ENCODE assay signal across 8 mouse cellular contexts in genomic region chr4:151996951-151997222, GRCm38 (mm10). TPM values are rescaled to one million over a fixed set of nuclear protein-coding genes. Genes with fewer than 3 reads are reported as not detected.
DNase-seq lines count a peak whose midpoint lies in the region; ATAC-seq and TF ChIP-seq lines count a peak whose summit lies in the region.

No protein-coding gene starts in this region.

- peaks cover 20% of the 10 kb centered on the region for H3K36me3 ChIP-seq in erythroblast, embryonic 14.5 days (ENCODE audit: control insufficient read depth)
- 0 out of 2 replicates have a peak, but pooled peaks cover 3% of the 10 kb centered on the region for H3K36me3 ChIP-seq in spleen, adult 2 months (ENCODE audit: control insufficient read depth, insufficient read depth, low read length)
- peaks cover 4% of the 10 kb centered on the region for H3K36me3 ChIP-seq in liver, embryonic 11.5 days (ENCODE audit: control insufficient read depth, insufficient read depth, low read length)
- peaks cover 5% of the 10 kb centered on the region for H3K36me3 ChIP-seq in stomach, postnatal 0 days (ENCODE audit: control insufficient read depth, insufficient read depth, low read length)

- TF ChIP-seq POLR2A in spleen, adult 2 months (IDR thresholded peaks at IDR 0.05; ENCODE audit: low read depth, low read length): no peak

- TF ChIP-seq CTCF in spleen, adult 2 months (IDR thresholded peaks at IDR 0.05; ENCODE audit: extremely low read depth, insufficient read depth, insufficient read length, insufficient replicate concordance): no peak
- no peak for TF ChIP-seq CTCF in stomach, postnatal 0 days (IDR thresholded peaks at IDR 0.05; ENCODE audit: low read depth)

- no peaks in the 10 kb centered on the region; the same call in 1 of the 2 replicates for H3K9me3 ChIP-seq in erythroblast, embryonic 14.5 days (ENCODE audit: control insufficient read depth, low read length)
- H3K9me3 ChIP-seq in liver, embryonic 11.5 days (ENCODE audit: control insufficient read depth, low read length): no peaks in the 10 kb centered on the region
- H3K9me3 ChIP-seq in stomach, postnatal 0 days (ENCODE audit: control insufficient read depth, low read length): no peaks in the 10 kb centered on the region

- H3K4me1 ChIP-seq in erythroblast, embryonic 14.5 days (ENCODE audit: control insufficient read depth): peaks cover 46% of the 10 kb centered on the region
- no peaks in the 10 kb centered on the region; the same call in 1 of the 2 replicates for H3K4me1 ChIP-seq in spleen, adult 2 months (ENCODE audit: control insufficient read depth, insufficient read depth, insufficient read length)
- peaks cover 19% of the 10 kb centered on the region for H3K4me1 ChIP-seq in liver, embryonic 11.5 days (replicated peaks; ENCODE audit: control insufficient read depth, insufficient read depth, low read length)
- 0 out of 2 replicates have a peak, but pooled peaks cover 3% of the 10 kb centered on the region for H3K4me1 ChIP-seq in stomach, postnatal 0 days (replicated peaks; ENCODE audit: control insufficient read depth, insufficient read depth)

- H3K4me2 ChIP-seq in liver, embryonic 11.5 days: peak overlapping the region; percentile 97
- H3K4me2 ChIP-seq in stomach, postnatal 0 days (replicated peaks; ENCODE audit: low read depth): peak overlapping the region; percentile 62

- WGBS in spleen, adult 2 months: 2% methylated on average over 13 of the region's 13 CpGs
- 4% methylated on average over 13 of the region's 13 CpGs for WGBS in liver, embryonic 11.5 days
- 1% methylated on average over 13 of the region's 13 CpGs for WGBS in stomach, postnatal 0 days

- peak overlapping the region; percentile 74 for H3K9ac ChIP-seq in liver, embryonic 11.5 days (ENCODE audit: low read depth, low read length)
- H3K9ac ChIP-seq in stomach, postnatal 0 days (ENCODE audit: low read length): peak overlapping the region; percentile 79

- no peak for ATAC-seq in erythroblast, adult 5-6 weeks (replicated peaks; ENCODE audit: low FRiP score, poor library complexity, severe bottlenecking)
- ATAC-seq in liver, embryonic 11.5 days (replicated peaks; ENCODE audit: low FRiP score): no peak
- no peak for ATAC-seq in stomach, postnatal 0 days (ENCODE audit: low FRiP score, low TSS enrichment)
- ATAC-seq in inflammation-experienced regulatory T-cells, adult 6 months: no peak

- TF ChIP-seq EP300 in stomach, postnatal 0 days (optimal IDR thresholded peaks at IDR 0.05): no peak

- H3K27ac ChIP-seq in spleen, adult 2 months (ENCODE audit: insufficient read depth, low read length): peak overlapping the region; percentile 88
- H3K27ac ChIP-seq in liver, embryonic 11.5 days (ENCODE audit: low read depth, low read length): peak overlapping the region; percentile 44
- peak overlapping the region; percentile 93 for H3K27ac ChIP-seq in stomach, postnatal 0 days (replicated peaks)

- peaks cover 32% of the 10 kb centered on the region for H3K27me3 ChIP-seq in erythroblast, embryonic 14.5 days (ENCODE audit: control insufficient read depth)
- peaks cover 11% of the 10 kb centered on the region for H3K27me3 ChIP-seq in spleen, adult 2 months (ENCODE audit: control insufficient read depth, insufficient read depth, low read length)
- no peaks in the 10 kb centered on the region for H3K27me3 ChIP-seq in liver, embryonic 11.5 days (replicated peaks; ENCODE audit: control insufficient read depth, insufficient read depth, low read length)
- no peaks in the 10 kb centered on the region for H3K27me3 ChIP-seq in stomach, postnatal 0 days (ENCODE audit: control insufficient read depth, insufficient read depth, low read length)

- no peak for DNase-seq in spleen, adult 2 months (ENCODE audit: low read depth in 1 of 2, low spot score in 2 of 2)
- DNase-seq in spleen, adult 12 weeks (ENCODE audit: low spot score): no peak
- DNase-seq in liver, embryonic 11.5 days (ENCODE audit: low spot score): no peak
- DNase-seq in stomach, postnatal 0 days (ENCODE audit: low spot score): no peak
- DNase-seq in cerebellum, adult 9-11 months: no peak

- peak overlapping the region; percentile 97 for H3K4me3 ChIP-seq in erythroblast, embryonic 14.5 days (replicated peaks)
- H3K4me3 ChIP-seq in spleen, adult 2 months (ENCODE audit: extremely low read depth, insufficient read depth, insufficient read length): peak overlapping the region; percentile 78
- H3K4me3 ChIP-seq in liver, embryonic 11.5 days (ENCODE audit: low read depth, low read length): peak overlapping the region; percentile 81
- peak overlapping the region; percentile 99 for H3K4me3 ChIP-seq in stomach, postnatal 0 days (ENCODE audit: low read depth, low read length)

RNA-seq across cellular contexts. Expression of gene Phf13, which starts 0.8 kb away (rescaled TPM):
- 0.99 and 1.0 TPM in 2 replicates for polyA plus RNA-seq in erythroblast, embryonic 14.5 days (2012)
- 0.42 and 1.9 TPM in 2 replicates for total RNA-seq in erythroblast, adult 5-6 weeks (2015; ENCODE audit: low replicate concordance)
- total RNA-seq in erythroblast, adult 5-6 weeks (2017; ENCODE audit: low replicate concordance): 0.85 and 0.98 TPM in 2 replicates
- 3.8 and 4.2 TPM in 2 replicates for polyA plus RNA-seq in spleen, adult 2 months (2012; rRNA removed)
- polyA plus RNA-seq in liver, embryonic 11.5 days (2014; fragmentation: Nextera tagmentation; extraction: Ambion mirVana): 15.5 and 16.5 TPM in 2 replicates
- polyA plus RNA-seq in stomach, postnatal 0 days (2015; fragmentation: Nextera tagmentation; extraction: Ambion mirVana): 12.4 and 12.7 TPM in 2 replicates
- 1 to 10 TPM; 3.2 to 4.6 (median 4.2) TPM for polyA plus RNA-seq in inflammation-experienced regulatory T-cells, adult 6 months (2017; shearing (Covaris generic))

RNA-seq across cellular contexts. Expression of gene Thap3, which starts 8.1 kb away (rescaled TPM):
- 1.8 and 2.4 TPM in 2 replicates for polyA plus RNA-seq in erythroblast, embryonic 14.5 days (2012)
- total RNA-seq in erythroblast, adult 5-6 weeks (2015; ENCODE audit: low replicate concordance): 0.58 and 2.1 TPM in 2 replicates
- total RNA-seq in erythroblast, adult 5-6 weeks (2017; ENCODE audit: low replicate concordance): 0.84 TPM in 1 of 2 replicates, not detected in the other
- polyA plus RNA-seq in spleen, adult 2 months (2012; rRNA removed): 46.2 and 53.0 TPM in 2 replicates
- polyA plus RNA-seq in liver, embryonic 11.5 days (2014; fragmentation: Nextera tagmentation; extraction: Ambion mirVana): 14.3 and 14.5 TPM in 2 replicates
- 22.2 and 23.5 TPM in 2 replicates for polyA plus RNA-seq in stomach, postnatal 0 days (2015; fragmentation: Nextera tagmentation; extraction: Ambion mirVana)
- 100 to 1,000 TPM; 107 to 167 (median 117) TPM for polyA plus RNA-seq in inflammation-experienced regulatory T-cells, adult 6 months (2017; shearing (Covaris generic))

RNA-seq across cellular contexts. Expression of gene Klhl21, which starts 11.7 kb away (rescaled TPM):
- 0.97 and 1.1 TPM in 2 replicates for polyA plus RNA-seq in erythroblast, embryonic 14.5 days (2012)
- total RNA-seq in erythroblast, adult 5-6 weeks (2015; ENCODE audit: low replicate concordance): 0.77 and 2.3 TPM in 2 replicates
- 2.7 and 4.2 TPM in 2 replicates for total RNA-seq in erythroblast, adult 5-6 weeks (2017; ENCODE audit: low replicate concordance)
- polyA plus RNA-seq in spleen, adult 2 months (2012; rRNA removed): 20.1 and 28.4 TPM in 2 replicates
- 9.1 and 9.4 TPM in 2 replicates for polyA plus RNA-seq in liver, embryonic 11.5 days (2014; fragmentation: Nextera tagmentation; extraction: Ambion mirVana)
- polyA plus RNA-seq in stomach, postnatal 0 days (2015; fragmentation: Nextera tagmentation; extraction: Ambion mirVana): 11.2 and 11.9 TPM in 2 replicates
- 1 to 10 TPM; 3.0 to 4.2 (median 3.6) TPM for polyA plus RNA-seq in inflammation-experienced regulatory T-cells, adult 6 months (2017; shearing (Covaris generic))

RNA-seq across cellular contexts. Expression of gene Zbtb48, which starts 30.6 kb away (rescaled TPM):
- polyA plus RNA-seq in erythroblast, embryonic 14.5 days (2012): 0.82 and 0.86 TPM in 2 replicates
- total RNA-seq in erythroblast, adult 5-6 weeks (2015; ENCODE audit: low replicate concordance): 2.7 and 2.9 TPM in 2 replicates
- 2.9 and 4.2 TPM in 2 replicates for total RNA-seq in erythroblast, adult 5-6 weeks (2017; ENCODE audit: low replicate concordance)
- 18.9 and 21.3 TPM in 2 replicates for polyA plus RNA-seq in spleen, adult 2 months (2012; rRNA removed)
- polyA plus RNA-seq in liver, embryonic 11.5 days (2014; fragmentation: Nextera tagmentation; extraction: Ambion mirVana): 17.0 and 17.8 TPM in 2 replicates
- polyA plus RNA-seq in stomach, postnatal 0 days (2015; fragmentation: Nextera tagmentation; extraction: Ambion mirVana): 10.1 and 10.6 TPM in 2 replicates
- 10 to 100 TPM; 16.2 to 26.3 (median 18.9) TPM for polyA plus RNA-seq in inflammation-experienced regulatory T-cells, adult 6 months (2017; shearing (Covaris generic))

RNA-seq across cellular contexts. Expression of gene Tas1r1, which starts 41.5 kb away (rescaled TPM):
- polyA plus RNA-seq in erythroblast, embryonic 14.5 days (2012): not detected in 2 replicates
- total RNA-seq in erythroblast, adult 5-6 weeks (2015; ENCODE audit: low replicate concordance): 1.9 TPM in 1 of 2 replicates, not detected in the other
- total RNA-seq in erythroblast, adult 5-6 weeks (2017; ENCODE audit: low replicate concordance): not detected in 2 replicates
- polyA plus RNA-seq in spleen, adult 2 months (2012; rRNA removed): 0.14 and 0.15 TPM in 2 replicates
- 0.18 and 0.21 TPM in 2 replicates for polyA plus RNA-seq in liver, embryonic 11.5 days (2014; fragmentation: Nextera tagmentation; extraction: Ambion mirVana)
- polyA plus RNA-seq in stomach, postnatal 0 days (2015; fragmentation: Nextera tagmentation; extraction: Ambion mirVana): 0.12 and 0.16 TPM in 2 replicates
- not detected for polyA plus RNA-seq in inflammation-experienced regulatory T-cells, adult 6 months (2017; shearing (Covaris generic))
